Mouse (Mus musculus): ENCODE measurements around the gene Dnaic1. TPM values are rescaled to one million over a fixed set of nuclear protein-coding genes. Genes with fewer than 3 reads are reported as not detected.

Dnaic1 gene
- polyA plus RNA-seq, 1 experiment from 2014 or later: 8.9 TPM

GRCm38 (mm10) chr4:41671500-41671899, 101.9 kb downstream of the Dnaic1 start:
- DNase-seq (ENCODE audit: low spot score) (no peak), ATAC-seq (no peak)
- no peaks in the 10 kb centered on the region for H3K9me3 ChIP-seq (ENCODE audit: low read length)
- no peak overlapping the region for H3K4me2 ChIP-seq (replicated peaks; ENCODE audit: low read depth, low read length)
- no peaks in the 10 kb centered on the region for H3K36me3 ChIP-seq (ENCODE audit: insufficient read depth, low read length)
- no peak overlapping the region for H3K4me3 ChIP-seq (ENCODE audit: low read depth, low read length)
- H3K27me3 ChIP-seq (replicated peaks; ENCODE audit: insufficient read depth, low read length): no peaks in the 10 kb centered on the region
- TF ChIP-seq CTCF (IDR thresholded peaks at IDR 0.05) (no peak), EP300 (IDR thresholded peaks at IDR 0.05) (no peak)
- H3K27ac ChIP-seq (ENCODE audit: low read length): no peak overlapping the region
- WGBS: 46% methylated on average over 5 of the region's 5 CpGs
- no peaks in the 10 kb centered on the region for H3K4me1 ChIP-seq (ENCODE audit: insufficient read depth, low read depth, low read length)
- no peak overlapping the region for H3K9ac ChIP-seq (replicated peaks; ENCODE audit: low read depth)

GRCm38 (mm10) chr4:41671963-41672480, 102.4 kb downstream of the Dnaic1 start:
- no peak overlapping the region for H3K9ac ChIP-seq (replicated peaks; ENCODE audit: low read depth)
- WGBS: 52% methylated on average over 8 of the region's 8 CpGs
- no peak for DNase-seq (ENCODE audit: low spot score)

GRCm38 (mm10) chr4:41672522-41672963, 103.0 kb downstream of the Dnaic1 start:
- H3K4me2 ChIP-seq (replicated peaks; ENCODE audit: low read depth, low read length): no peak overlapping the region
- no peaks in the 10 kb centered on the region for H3K9me3 ChIP-seq (ENCODE audit: low read length)
- ATAC-seq: no peak
- H3K4me3 ChIP-seq (ENCODE audit: low read depth, low read length): no peak overlapping the region
- no peak overlapping the region for H3K27ac ChIP-seq (ENCODE audit: low read length)
- 44% methylated on average over 8 of the region's 8 CpGs for WGBS
- H3K9ac ChIP-seq (replicated peaks; ENCODE audit: low read depth): no peak overlapping the region
- H3K36me3 ChIP-seq (ENCODE audit: insufficient read depth, low read length): no peaks in the 10 kb centered on the region
- H3K4me1 ChIP-seq (ENCODE audit: insufficient read depth, low read depth, low read length): no peaks in the 10 kb centered on the region
- TF ChIP-seq EP300 (IDR thresholded peaks at IDR 0.05): no peak
- TF ChIP-seq CTCF (IDR thresholded peaks at IDR 0.05): no peak
- H3K27me3 ChIP-seq (replicated peaks; ENCODE audit: insufficient read depth, low read length): no peaks in the 10 kb centered on the region
- DNase-seq (ENCODE audit: low spot score): no peak

More at GRCm38 (mm10) chr4:41671963-41672480, 102.4 kb downstream of the Dnaic1 start:
- Histone ChIP-seq H3K9me3 (ENCODE audit: low read length) (no peaks in the 10 kb centered on the region), H3K36me3 (ENCODE audit: insufficient read depth, low read length) (no peaks in the 10 kb centered on the region), H3K4me2 (replicated peaks; ENCODE audit: low read depth, low read length) (no peak overlapping the region), H3K27me3 (replicated peaks; ENCODE audit: insufficient read depth, low read length) (no peaks in the 10 kb centered on the region), H3K27ac (ENCODE audit: low read length) (no peak overlapping the region), H3K4me1 (ENCODE audit: insufficient read depth, low read depth, low read length) (no peaks in the 10 kb centered on the region), H3K4me3 (ENCODE audit: low read depth, low read length) (no peak overlapping the region)
- no peak for ATAC-seq
- TF ChIP-seq CTCF (IDR thresholded peaks at IDR 0.05): no peak
- TF ChIP-seq EP300 (IDR thresholded peaks at IDR 0.05): no peak

- no peak overlapping the region for H3K4me2 ChIP-seq (replicated peaks; ENCODE audit: low read depth, low read length)
- no peak for DNase-seq (ENCODE audit: low spot score)
- ATAC-seq: no peak
- no peak overlapping the region for H3K27ac ChIP-seq (ENCODE audit: low read length)
- H3K9me3 ChIP-seq (ENCODE audit: low read length): no peaks in the 10 kb centered on the region
- H3K36me3 ChIP-seq (ENCODE audit: insufficient read depth, low read length): no peaks in the 10 kb centered on the region
- no peaks in the 10 kb centered on the region for H3K4me1 ChIP-seq (ENCODE audit: insufficient read depth, low read depth, low read length)
- WGBS: 69% methylated on average over 19 of the region's 19 CpGs
- H3K4me3 ChIP-seq (ENCODE audit: low read depth, low read length): no peak overlapping the region
- H3K27me3 ChIP-seq (replicated peaks; ENCODE audit: insufficient read depth, low read length): no peaks in the 10 kb centered on the region
- no peak overlapping the region for H3K9ac ChIP-seq (replicated peaks; ENCODE audit: low read depth)
- no peak for TF ChIP-seq CTCF (IDR thresholded peaks at IDR 0.05)
- no peak for TF ChIP-seq EP300 (IDR thresholded peaks at IDR 0.05)
These were observed 103.6 kb downstream of the Dnaic1 start for GRCm38 (mm10) chr4:41673186-41673585.

- 50% methylated on average over 17 of the region's 17 CpGs for WGBS
- no peaks in the 10 kb centered on the region for H3K27me3 ChIP-seq (replicated peaks; ENCODE audit: insufficient read depth, low read length)
- TF ChIP-seq CTCF (IDR thresholded peaks at IDR 0.05) (no peak), EP300 (IDR thresholded peaks at IDR 0.05) (no peak)
- ATAC-seq (no peak), DNase-seq (ENCODE audit: low spot score) (no peak)
- no peaks in the 10 kb centered on the region for H3K4me1 ChIP-seq (ENCODE audit: insufficient read depth, low read depth, low read length)
- no peaks in the 10 kb centered on the region for H3K36me3 ChIP-seq (ENCODE audit: insufficient read depth, low read length)
- H3K27ac ChIP-seq (ENCODE audit: low read length): no peak overlapping the region
- H3K4me3 ChIP-seq (ENCODE audit: low read depth, low read length): no peak overlapping the region
- no peak overlapping the region for H3K4me2 ChIP-seq (replicated peaks; ENCODE audit: low read depth, low read length)
- H3K9ac ChIP-seq (replicated peaks; ENCODE audit: low read depth): no peak overlapping the region
- H3K9me3 ChIP-seq (ENCODE audit: low read length): no peaks in the 10 kb centered on the region
These were observed 106.9 kb downstream of the Dnaic1 start for GRCm38 (mm10) chr4:41676248-41677005.

DNA sequence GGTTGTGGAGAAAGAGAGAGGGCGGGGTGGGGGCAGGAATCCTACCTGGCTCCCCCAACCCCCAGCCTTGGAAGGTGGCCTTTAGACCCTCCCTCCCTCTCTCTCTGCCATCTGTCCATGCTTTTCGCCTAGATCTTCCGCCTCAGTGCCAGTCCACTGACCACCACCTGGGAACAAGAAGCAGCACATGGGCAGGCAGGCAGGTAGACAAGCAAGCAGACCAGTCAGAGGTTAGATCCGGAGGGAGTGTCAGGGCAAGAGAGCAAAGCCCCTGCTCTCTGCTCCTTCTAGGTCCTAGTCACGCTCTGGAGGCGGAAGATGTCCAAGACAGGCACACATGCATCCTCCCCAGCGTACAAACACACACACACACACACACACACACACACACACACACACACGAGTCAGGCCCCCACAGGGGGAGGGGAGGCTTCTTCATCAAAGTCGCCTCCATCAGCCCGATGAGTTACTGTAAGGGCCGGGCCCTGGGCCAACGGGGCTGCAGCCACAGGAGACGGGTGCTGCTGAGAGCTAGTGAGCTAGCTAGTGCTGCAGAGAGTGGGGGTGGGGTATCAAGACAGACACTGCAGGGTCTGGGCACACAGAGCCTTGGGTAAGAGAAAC, 107.5 kb downstream of the Dnaic1 start:
- no peak overlapping the region for H3K27ac ChIP-seq (ENCODE audit: low read length)
- 0 out of 2 replicates have a peak, but pooled peaks cover under 1% of the 10 kb centered on the region for H3K27me3 ChIP-seq (replicated peaks; ENCODE audit: insufficient read depth, low read length)
- H3K4me1 ChIP-seq (ENCODE audit: insufficient read depth, low read depth, low read length): no peaks in the 10 kb centered on the region
- WGBS: 35% methylated on average over 13 of the region's 13 CpGs
- no peak for TF ChIP-seq EP300 (IDR thresholded peaks at IDR 0.05)
- TF ChIP-seq CTCF (IDR thresholded peaks at IDR 0.05): no peak
- no peak overlapping the region for H3K4me2 ChIP-seq (replicated peaks; ENCODE audit: low read depth, low read length)
- no peaks in the 10 kb centered on the region for H3K9me3 ChIP-seq (ENCODE audit: low read length)
- ATAC-seq (peak; percentile 50), DNase-seq (ENCODE audit: low spot score) (peak; percentile 51)
- H3K4me3 ChIP-seq (ENCODE audit: low read depth, low read length): no peak overlapping the region
- H3K36me3 ChIP-seq (ENCODE audit: insufficient read depth, low read length): no peaks in the 10 kb centered on the region
- no peak overlapping the region for H3K9ac ChIP-seq (replicated peaks; ENCODE audit: low read depth)
